Mouse (Mus musculus): ENCODE data around the gene Mib2. TPM values are rescaled to one million over a fixed set of nuclear protein-coding genes. Genes with fewer than 3 reads are reported as not detected.
A peak's percentile ranks its signal among the peaks of the same experiment; 100 is the strongest.
"Not testable (repeated sequence)": the region's sequence is repeated elsewhere in the genome, so short reads cannot be mapped to it uniquely, and the experiment has no call there.

The Mib2 gene
- total RNA-seq (2021) = 10 to 100 TPM; 41.5 to 44.2 TPM
- long read RNA-seq, experiment 1, partial matches to known transcripts = 13 of 45 reads
- long read RNA-seq, experiment 1, other reads (novel, unspliced or antisense) = 29 of 45 reads
- long read RNA-seq, experiment 2, transcript Mib2-201 (19 exons, 3,642 nt) = major isoform, 15 of 103 reads
- long read RNA-seq, experiment 2, partial matches to known transcripts = 26 of 103 reads
- long read RNA-seq, experiment 2, other reads (novel, unspliced or antisense) = 62 of 103 reads

DNA sequence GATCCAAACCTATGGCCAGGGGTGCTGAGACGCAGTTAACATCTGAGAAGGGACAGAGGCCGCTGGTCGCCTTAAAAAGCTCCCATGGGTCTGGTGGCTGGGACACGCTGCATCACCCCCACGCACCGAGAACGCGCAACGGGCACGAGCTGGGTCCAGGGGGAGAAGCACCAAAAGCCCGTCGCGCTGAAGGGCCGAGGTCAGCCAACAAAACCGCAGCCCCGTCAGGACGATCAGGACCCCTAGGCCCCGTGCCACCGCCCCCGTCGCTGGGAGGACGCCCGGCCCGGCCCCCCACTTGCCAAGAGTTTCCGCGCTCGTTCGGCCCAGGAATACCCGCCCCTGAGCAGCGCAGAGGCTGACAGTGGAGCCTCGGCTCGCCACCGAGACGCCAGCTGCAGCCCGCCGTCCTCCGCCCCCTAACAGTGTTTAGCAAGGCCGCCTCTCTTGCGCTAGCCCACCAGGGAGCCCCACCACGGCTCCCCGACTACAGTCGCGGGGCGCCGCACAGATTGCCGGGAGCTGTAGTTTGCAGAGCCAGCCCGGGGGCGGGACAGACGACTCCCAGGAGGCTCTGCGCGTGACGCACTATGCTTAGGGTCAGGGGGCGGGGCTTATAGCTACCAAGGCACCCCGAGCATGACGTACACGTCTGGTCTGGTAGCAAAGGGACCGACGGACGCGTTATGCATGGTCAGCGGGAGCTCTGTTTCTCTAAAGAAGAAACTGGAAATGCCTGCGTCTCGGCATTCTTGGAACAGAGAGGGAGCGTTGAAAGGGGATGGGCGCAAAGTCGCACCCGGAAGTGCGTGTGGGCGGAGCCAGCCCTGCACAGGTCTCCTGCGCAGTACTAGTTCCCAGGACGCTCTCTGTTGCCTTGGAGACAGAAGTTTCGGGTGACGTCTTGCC lies at the start of gene Mib2:
Gene Mib2, minus strand, starts transcription at position 510 of the 909 bp plus-strand sequence.
- peak; percentile 75 to 95 for DNase-seq (ENCODE audit: low spot score in 2 of 2)

DNA sequence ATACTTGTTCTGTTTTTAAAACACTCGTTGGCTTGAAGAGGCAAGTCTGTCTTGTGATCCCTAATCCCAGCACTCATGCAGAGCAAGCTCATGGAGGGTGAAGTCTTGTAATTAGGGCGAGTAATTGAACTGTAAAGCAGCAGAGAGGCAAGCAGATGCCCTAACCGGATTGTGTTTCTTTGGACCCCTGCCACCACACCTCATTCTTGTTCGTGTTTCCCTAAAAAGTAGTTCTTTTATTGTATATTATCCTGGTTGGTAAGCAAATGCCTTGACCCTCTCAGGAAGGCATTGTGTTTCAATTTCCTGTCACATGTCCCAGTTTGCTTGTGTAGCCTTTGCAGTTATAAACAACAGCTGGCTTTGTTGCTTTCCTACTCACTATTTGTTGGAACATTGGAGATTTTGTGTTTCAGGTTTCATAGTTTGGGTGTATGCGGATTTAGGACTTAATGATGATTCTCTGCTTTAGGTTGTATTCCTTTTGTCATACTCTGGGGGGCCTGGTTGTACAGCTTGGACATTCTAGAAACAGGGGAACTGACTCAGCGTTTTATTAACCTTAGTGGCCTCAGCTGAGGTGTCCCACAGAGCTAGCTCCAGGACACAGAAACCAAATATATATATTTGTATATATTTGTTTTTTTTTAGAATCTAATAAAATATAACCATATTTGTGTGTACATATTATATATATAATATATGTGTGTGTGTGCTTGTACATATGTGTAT lies 41.7 kb upstream of the Mib2 start:
- no peak for DNase-seq (ENCODE audit: low spot score in 2 of 2)

DNA sequence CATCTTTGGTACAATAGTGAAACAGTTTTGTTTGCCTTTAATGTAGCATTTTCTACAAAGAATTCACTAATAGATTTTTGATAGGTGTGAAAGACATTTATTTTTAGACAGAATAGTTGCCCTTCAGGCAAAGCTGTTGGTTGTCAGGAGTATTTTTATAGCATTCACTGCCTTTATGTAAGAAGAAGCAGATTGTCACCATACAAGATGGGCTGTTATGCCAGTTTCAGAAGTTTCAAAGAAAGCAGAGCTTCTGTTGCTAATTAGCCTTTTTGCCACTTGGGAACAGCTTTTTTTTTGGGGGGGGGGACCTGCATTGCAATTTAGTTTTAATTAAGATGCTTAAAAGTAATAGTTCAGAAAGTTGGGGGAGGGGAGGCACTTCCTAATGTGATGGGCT lies 40.0 kb upstream of the Mib2 start:
- DNase-seq (ENCODE audit: low spot score in 2 of 2) = no peak

DNA sequence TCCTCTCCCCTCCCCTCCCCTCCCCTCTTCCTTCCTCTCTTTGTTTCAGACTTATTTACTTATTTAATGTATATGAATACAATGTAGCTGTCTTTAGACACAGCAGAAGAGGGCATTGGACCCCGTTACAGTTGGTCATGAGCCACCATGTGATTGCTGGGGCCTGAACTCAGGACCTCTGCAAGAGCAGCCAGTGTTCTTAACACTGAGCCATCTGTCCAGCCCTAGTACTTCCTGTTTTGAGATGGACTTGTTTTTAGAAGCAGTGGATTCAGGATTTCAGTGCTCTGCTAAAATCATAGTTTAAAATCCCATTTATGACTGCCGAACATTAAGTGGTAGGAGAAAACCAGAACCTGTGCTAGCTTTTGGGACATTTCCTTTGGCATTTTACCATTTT lies 39.6 kb upstream of the Mib2 start:
- no peak for DNase-seq (ENCODE audit: low spot score in 2 of 2)

DNA sequence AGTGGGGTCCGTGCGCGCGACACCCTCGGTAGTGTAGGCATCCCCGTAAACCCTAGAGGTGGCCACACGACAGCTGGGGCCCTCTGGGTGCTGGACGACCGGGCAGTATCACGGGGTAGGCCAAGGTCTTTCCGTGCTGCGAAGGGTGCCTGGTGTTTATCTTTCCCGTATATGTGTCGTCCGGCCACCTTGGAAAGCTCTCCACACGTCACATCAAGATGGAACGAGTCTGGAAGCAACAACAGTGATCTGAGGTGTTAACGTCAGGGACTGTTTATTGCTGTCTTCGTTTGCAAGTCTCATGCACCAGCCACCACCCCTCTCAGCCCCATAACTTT lies 36.6 kb upstream of the Mib2 start:
- no peak for DNase-seq (ENCODE audit: low spot score in 2 of 2)

DNA sequence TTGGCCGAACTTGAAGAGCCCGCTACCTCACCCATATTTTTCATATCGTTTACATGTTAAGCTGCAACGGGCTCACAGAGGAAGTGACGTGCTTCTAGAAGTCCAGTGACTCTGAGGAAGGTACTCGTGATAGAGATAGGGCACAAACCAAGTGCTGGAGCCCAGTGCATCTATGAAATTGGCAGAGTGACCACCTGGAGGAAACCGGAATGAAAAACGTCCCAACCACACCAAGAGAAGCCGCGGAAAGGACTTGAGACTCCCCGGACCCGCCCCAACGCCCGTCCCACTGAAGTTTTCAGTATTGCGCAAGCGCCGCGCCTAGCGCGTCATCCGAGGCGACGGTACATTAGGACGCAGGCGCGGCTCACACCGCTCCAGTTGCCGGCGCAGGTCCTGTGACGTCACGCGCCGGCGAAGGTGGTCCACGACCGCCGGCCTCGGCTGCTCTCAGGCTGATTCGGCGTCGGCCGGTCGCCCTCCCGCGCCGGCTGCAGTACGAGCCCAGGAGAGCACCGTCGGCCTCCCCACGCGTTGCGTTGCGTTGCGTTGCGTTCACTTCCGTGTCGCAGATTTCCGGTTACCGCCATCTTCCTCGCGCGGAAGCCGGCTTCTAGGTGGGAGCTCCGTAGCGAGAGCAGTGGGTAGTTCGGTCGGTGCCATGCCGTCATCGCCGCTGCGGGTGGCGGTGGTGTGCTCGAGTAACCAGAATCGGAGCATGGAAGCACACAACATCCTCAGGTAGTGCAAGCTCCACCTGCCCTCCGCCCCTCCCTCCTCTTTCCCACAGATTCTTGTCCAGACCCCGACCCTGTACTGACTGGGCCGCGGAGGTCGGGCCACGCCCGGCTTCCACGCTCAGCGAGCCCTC lies 36.0 kb upstream of the Mib2 start, which contains the start of gene Ssu72:
Gene Ssu72, plus strand, starts transcription at position 80 of the 871 bp plus-strand sequence.
- DNase-seq (ENCODE audit: low spot score in 2 of 2) = peak; percentile 83 to 89

DNA sequence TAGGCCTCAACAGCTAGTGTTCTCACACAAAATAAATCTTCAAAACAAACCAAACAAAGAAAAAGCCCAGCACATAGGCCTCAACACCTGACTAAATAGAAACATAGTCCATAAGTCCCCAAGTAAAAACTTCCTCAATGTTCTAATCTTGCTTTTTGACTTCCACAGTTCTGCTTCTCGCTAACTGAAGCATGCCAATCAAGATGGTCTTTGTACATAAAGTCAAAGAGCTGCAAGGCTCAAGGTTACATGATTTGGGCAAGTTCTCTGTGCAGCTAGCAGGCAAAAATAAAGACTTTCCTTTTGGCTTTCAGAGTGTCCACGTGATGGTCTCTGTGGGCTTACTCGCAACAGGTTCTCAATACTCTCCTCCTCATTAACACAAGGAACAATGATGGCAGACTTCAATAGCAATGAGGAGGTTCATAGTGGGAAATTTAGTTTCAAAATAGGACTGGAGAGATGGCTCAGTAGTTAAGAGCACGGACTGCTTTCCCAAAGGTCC lies 34.5 kb upstream of the Mib2 start:
- DNase-seq (ENCODE audit: low spot score in 2 of 2) = no peak

DNA sequence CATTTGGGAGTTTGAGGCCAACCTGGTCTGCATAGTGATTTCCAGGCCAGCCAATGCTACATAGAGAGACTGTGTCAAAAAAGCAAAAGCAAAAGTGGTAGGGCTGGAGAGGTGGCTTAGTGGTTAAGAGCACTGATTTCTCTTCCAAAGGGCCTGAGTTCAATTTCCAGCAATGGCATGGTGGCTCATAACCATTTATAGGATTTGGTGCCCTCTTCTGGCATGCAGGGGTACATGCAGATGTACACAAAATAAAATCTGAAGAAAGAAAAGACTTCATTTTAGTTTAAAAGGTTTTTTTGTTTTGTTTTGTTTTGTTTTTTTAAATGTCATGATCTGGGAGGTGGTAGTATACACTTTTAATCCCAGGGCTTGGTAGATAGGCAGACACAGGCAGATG lies 31.4 kb upstream of the Mib2 start:
- no peak for DNase-seq (ENCODE audit: low spot score in 2 of 2)

DNA sequence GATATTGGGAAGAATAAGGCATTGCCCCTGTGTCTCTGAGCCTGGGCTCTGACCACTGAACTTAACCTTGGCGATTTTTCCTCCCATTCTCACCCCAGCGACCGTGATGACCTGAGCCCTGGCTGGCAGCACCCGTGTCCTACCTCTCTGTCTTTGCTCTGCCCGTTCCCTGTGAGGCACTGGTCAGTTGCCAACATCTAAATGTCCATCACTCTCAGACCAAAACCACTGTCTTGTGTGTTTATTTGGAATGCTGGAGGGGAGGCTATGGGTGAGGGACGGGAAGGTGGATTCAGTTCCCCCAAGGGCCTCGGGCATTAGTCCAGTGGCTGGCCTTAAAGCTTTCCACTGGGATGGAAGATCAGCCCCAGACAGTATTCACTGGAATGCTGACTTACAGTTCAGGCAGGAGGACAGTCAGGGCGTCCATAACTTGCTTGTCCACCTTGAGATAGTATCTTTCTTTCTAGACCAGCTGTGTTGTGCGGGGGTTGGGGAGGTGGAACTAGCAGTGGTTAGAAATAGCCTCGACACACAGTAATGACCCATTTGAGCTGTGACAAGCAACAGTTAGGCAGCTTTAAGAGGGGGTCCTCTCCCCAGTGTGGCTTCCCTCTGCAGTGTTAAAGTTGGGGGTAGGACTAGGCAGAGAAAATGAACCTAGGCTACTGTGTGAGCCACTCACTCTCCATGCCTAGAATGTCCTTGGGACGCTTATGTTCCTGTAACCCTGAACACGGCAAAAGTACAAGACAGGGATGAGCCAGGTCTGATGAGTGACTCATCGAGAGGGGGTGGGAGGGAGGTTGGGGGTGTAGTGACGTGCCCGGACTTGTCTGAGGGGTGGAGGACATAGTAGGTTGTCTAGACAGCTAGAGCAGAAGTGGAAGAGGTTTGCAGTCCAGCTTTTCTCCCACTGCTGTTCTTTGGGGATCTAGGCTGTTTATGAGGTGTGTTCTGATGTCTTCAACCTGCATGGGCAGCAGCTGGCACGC lies 27.6 kb upstream of the Mib2 start:
- peak in 1 of 2 experiments; percentile 24 for DNase-seq (ENCODE audit: low spot score in 2 of 2)

DNA sequence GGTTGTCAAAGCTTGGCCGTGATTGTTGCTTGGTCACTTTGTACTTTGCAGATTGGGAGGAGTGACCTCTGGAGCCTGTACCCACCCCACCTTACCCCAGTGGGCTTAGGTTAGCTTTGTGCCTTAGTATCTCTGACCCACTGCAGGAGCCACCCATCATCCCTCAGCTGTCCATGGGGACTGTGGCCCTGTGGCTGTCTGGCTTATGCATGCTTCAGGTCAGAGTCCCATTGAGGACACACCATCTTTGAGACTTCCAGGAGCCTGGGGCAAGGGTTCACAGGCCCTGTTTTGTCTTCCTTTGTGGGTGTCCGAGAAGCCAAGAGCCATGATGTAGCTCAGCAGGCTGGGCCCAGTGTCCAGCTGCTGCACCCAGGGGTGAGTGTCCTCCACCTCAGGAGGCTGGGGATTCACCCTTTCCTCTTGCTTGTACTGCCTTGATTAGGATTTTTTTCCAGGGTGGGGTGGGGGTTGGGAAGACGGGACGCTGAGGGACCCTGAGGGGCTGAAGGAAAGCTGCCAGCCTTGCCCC lies 26.6 kb upstream of the Mib2 start:
- DNase-seq (ENCODE audit: low spot score in 2 of 2) = no peak

DNA sequence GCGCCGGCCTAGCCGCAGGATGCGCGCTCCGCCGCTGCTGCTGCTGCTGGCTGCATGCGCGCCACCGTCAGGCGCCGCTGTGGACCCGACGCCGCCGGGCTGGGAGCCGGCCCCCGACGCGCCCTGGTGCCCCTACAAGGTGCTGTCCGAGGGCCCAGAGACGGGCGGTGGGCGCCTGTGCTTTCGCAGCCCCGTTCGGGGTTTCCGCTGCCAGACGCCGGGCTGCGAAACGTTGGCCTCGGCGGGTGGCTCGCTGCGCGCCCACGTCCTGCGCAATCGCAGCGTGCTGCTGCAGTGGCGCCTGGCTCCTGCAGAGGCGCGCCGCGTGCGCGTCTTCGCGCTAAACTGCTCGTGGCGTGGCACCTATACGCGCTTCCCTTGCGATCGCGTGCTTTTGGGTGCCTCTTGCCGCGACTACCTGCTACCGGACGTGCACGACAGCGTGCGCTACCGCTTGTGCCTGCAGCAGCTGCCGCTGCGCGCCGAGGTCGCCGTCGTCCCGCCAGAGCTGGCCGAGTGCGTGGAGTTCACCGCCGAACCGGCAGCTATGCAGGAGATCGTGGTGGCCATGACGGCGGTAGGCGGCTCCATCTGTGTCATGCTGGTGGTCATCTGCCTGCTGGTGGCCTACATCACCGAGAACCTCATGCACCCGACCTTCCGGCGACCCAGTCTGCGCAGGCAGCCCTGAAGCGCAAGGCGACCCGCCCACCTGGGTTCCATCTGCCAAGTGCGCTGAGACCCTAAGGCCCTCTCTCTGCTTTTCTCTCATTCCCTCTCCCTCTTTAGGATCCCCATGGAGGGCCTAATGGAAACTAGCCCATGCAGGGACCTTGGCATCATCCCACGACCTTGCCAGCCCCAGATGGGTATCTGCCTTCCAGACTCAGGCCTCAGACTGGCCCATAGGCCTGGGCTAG lies 25.7 kb upstream of the Mib2 start:
- peak; percentile 23 to 31 for DNase-seq (ENCODE audit: low spot score in 2 of 2)

DNA sequence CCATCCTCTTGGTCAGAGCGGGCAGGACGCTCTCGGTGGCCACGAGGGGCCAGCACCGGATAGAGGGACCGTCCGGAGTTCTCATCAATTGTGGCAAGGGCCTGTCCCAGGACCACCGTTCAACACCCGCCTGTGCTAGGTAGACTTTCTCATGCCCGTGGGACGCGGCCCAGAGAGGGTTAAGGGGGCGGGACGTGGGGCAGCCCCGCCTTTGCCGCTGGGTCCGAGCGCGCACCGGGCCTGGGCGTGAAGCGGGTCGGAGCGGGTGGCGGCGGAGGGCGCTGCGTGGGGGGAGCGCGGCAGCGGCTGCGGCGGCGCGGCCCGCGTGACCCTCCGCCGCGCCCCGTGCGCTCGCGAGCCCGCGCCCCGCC lies 25.1 kb upstream of the Mib2 start, which contains the start of gene Fndc10:
Gene Fndc10, plus strand, starts transcription at position 232 of the 371 bp plus-strand sequence.
- DNase-seq (ENCODE audit: low spot score in 2 of 2) = peak; percentile 27 to 44

DNA sequence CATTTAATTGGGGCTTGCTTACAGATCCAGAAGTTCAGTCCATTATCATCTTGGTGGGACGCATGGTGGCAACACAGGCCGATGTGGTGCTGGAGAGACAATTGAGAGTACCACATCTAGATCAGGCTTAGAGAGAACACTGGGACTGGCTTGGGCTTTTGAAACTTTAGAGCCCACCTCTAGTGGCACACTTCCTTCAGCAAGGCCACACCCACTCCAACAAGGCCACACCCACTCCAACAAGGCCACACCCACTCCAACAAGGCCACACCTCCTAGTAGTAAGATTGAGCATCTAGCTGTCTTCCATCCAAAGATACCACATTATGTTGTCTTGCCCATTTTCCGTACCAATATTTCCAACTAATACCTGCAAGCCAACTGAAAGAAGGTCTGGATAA lies 23.4 kb upstream of the Mib2 start:
- DNase-seq (ENCODE audit: low spot score in 2 of 2) = no peak

DNA sequence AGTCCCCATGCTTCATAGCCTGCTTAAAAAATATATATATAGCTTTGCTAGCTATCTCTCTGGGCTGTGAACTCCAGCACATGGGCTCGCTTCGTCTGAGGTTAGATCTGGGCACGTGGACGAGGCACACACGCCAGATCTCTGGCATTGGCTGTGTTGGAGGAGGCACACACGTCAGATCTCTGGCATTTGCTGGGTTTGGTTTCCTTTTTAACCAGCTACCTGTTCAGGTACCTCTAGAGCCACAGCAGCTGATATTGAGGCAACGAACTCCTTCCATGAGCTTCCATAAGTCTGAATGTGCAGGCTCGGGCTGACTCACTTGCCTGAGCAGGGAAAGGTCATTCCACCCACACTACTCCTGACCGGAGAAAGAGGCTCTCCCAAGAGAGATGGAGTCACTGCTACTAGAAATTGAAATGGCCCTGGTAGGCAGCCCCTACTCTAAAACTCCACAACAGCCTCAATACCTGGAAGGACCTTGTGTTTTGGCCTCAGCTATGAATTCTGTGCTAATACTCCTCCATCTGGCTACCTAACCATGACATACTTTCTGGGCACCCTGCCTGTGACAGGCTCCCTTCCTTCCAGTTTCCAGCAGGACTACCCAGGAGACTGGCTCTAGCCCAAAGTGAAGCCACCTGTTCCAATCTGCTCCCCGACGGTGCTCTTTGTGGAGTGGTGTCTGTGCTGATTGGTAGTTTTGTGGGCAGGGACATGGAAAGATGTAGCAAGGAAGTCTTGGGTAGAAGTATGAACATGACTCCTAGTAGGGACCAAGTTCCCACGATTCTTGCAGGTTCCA lies 21.8 kb upstream of the Mib2 start:
- no peak for DNase-seq (ENCODE audit: low spot score in 2 of 2)

DNA sequence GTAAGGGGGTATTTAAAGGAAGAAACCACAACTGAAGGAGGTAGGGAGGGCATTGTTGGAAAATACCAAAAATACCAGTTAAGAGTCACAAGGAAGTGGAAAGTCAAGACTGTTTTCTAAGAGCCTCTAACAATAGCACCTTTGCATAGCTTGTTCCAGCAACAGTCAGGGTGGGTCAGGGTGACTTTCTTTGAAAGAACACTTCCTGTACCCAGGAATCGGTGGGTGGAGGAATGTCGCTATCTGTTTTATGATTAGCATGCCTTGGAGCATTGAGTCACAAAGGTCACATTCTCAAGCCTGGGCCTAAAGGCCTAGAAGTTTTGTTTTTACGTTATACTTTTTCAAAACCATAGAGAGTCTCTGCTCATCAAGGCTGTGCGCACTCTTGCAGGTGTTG lies 18.8 kb upstream of the Mib2 start:
- not testable (repeated sequence) for DNase-seq (ENCODE audit: low spot score in 2 of 2)

DNA sequence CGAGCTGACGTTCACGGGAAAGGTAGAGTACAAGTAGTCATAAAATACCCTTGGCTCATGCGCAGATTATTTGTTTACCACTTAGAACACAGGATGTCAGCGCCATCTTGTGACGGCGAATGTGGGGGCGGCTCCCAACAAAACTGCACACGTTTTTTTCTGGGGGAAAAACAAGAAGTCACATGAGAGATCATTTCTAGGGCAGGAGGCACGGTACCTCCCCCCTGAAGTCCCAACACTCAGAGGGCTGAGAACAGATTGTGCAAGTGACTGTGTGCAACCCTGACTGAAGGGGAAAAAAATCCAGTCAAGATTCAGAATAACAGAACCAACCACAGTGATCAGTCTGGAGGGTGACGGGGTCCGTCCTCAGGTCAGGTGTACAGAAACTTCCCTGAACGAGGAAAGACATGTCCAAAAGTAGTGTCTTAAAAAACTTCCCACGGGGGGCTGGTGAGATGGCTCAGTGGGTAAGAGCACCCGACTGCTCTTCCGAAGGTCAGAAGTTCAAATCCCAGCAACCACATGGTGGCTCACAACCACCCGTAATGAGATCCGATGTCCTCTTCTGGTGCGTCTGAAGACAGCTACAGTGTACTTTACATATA lies 14.8 kb upstream of the Mib2 start:
- DNase-seq (ENCODE audit: low spot score in 2 of 2) = not testable (repeated sequence)

DNA sequence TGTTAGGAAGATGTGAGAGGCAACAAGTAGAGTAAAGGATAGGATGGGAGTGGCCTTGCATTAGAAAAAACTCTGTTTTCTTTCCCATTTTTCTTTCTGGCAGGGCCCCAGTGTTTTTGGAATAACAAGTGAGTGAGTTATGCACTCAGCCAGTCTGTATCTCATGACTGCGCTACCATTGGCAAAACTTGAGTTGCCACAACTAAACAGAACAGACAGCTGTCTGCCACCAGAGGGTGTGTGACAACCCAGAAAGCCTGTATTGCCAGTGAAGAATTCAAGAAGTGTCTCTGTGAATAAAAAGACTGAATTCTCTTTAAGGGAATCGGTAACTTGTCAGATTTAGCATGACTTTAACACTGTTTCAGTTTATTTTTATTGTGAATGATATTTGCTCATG lies 7.0 kb upstream of the Mib2 start:
- peak in 1 of 2 experiments; percentile 1 for DNase-seq (ENCODE audit: low spot score in 2 of 2)

Measured in adrenal gland, postnatal 4 days (tissue).